Mouse (Mus musculus) embryonic fibroblast, embryonic 13.5 days (primary cell): ENCODE results near the gene Fcor.

Experiments used
- CTCF ChIP-seq: IDR thresholded peaks from 2 replicates; pipeline ENCODE4 v1.5.1; 2011; ENCODE audit warnings: mild to moderate bottlenecking, control low read depth, low read length, moderate library complexity, borderline replicate concordance; ENCODE audit not compliant: insufficient read depth
- POLR2A ChIP-seq: IDR thresholded peaks from 2 replicates; pipeline ENCODE4 v1.6.1; 2011; ENCODE audit warnings: low read depth, mild to moderate bottlenecking, control low read depth, low read length, moderate library complexity

- TF ChIP-seq CTCF (no peak), POLR2A (no peak)
These were observed 22.0 kb upstream of the Fcor start, which contains the start of gene Fcer2a for GRCm38 (mm10) chr8:3694121-3694520.
